ENCODE assay signal across 12 mouse cellular contexts in genomic region chr15:7574811-7575210, GRCm38 (mm10).
DNase-seq lines count a peak whose midpoint lies in the region; ATAC-seq and TF ChIP-seq lines count a peak whose summit lies in the region.
"Had no signal": no experiment of that assay in that cellular context is flagged by ENCODE, and none has a peak within 500 bp of the region (broad histone marks: within the 10 kb centered on the region; RNA-seq: fewer than 3 reads in every experiment).

No protein-coding gene starts in this region.

- no peak overlapping the region for H3K4me3 ChIP-seq in embryonic facial prominence, embryonic 14.5 days (ENCODE audit: low read depth, low read length)
- no peak overlapping the region for H3K4me3 ChIP-seq in embryonic facial prominence, embryonic 10.5 days
- H3K4me3 ChIP-seq in kidney, embryonic 15.5 days (replicated peaks) = no peak overlapping the region
- H3K4me3 ChIP-seq in lung, postnatal 0 days (ENCODE audit: low read depth, low read length) = no peak overlapping the region
- H3K4me3 ChIP-seq: hindbrain, embryonic 15.5 days had no signal

- ATAC-seq in embryonic facial prominence, embryonic 14.5 days (ENCODE audit: low read depth) = no peak
- ATAC-seq in kidney, embryonic 15.5 days (replicated peaks; ENCODE audit: low FRiP score) = no peak
- ATAC-seq in lung, postnatal 0 days = peak; percentile 37; the same call in 1 of the 2 replicates
- no peak for ATAC-seq in megakaryocyte, adult 5-6 weeks (ENCODE audit: poor library complexity, severe bottlenecking)
- ATAC-seq: midbrain, embryonic 16.5 days had no signal

- TF ChIP-seq CTCF in lung, postnatal 0 days (IDR thresholded peaks at IDR 0.05) = no peak

- no peaks in the 10 kb centered on the region; the same call in 1 of the 2 replicates for H3K27me3 ChIP-seq in embryonic facial prominence, embryonic 14.5 days (replicated peaks; ENCODE audit: control insufficient read depth, insufficient read depth, low read length)
- no peaks in the 10 kb centered on the region for H3K27me3 ChIP-seq in embryonic facial prominence, embryonic 10.5 days (replicated peaks; ENCODE audit: low read depth, poor library complexity, severe bottlenecking)
- H3K27me3 ChIP-seq in kidney, embryonic 15.5 days = no peaks in the 10 kb centered on the region
- H3K27me3 ChIP-seq in lung, postnatal 0 days (replicated peaks; ENCODE audit: insufficient read depth, low read length) = no peaks in the 10 kb centered on the region
- H3K27me3 ChIP-seq: hindbrain, embryonic 15.5 days had no signal

- no peak overlapping the region for H3K9ac ChIP-seq in embryonic facial prominence, embryonic 14.5 days (ENCODE audit: low read depth, low read length)
- H3K9ac ChIP-seq in kidney, embryonic 15.5 days = no peak overlapping the region
- H3K9ac ChIP-seq in lung, postnatal 0 days (replicated peaks; ENCODE audit: low read depth) = no peak overlapping the region
- H3K9ac ChIP-seq: hindbrain, embryonic 15.5 days; liver, embryonic 14.5 days had no signal

- no peaks in the 10 kb centered on the region for H3K9me3 ChIP-seq in embryonic facial prominence, embryonic 14.5 days (ENCODE audit: control insufficient read depth, low read length)
- H3K9me3 ChIP-seq in embryonic facial prominence, embryonic 10.5 days = no peaks in the 10 kb centered on the region
- no peaks in the 10 kb centered on the region for H3K9me3 ChIP-seq in kidney, embryonic 15.5 days (replicated peaks)
- no peaks in the 10 kb centered on the region for H3K9me3 ChIP-seq in lung, postnatal 0 days (ENCODE audit: low read length)
- H3K9me3 ChIP-seq: hindbrain, embryonic 15.5 days had no signal

- DNase-seq in embryonic facial prominence, embryonic 14.5 days (ENCODE audit: low spot score) = peak; percentile 63
- no peak for DNase-seq in embryonic facial prominence, embryonic 10.5 days (ENCODE audit: low spot score)
- peak; percentile 39 for DNase-seq in kidney, postnatal 10 days
- peak; percentile 64 for DNase-seq in Muller cell, postnatal 12 days (ENCODE audit: inconsistent ontology term)
- DNase-seq in lung, postnatal 0 days (ENCODE audit: low spot score) = peak; percentile 52
- no peak for DNase-seq in frontal cortex, postnatal 25 days (ENCODE audit: low spot score in 2 of 2)
- DNase-seq: gastrocnemius, postnatal 10 days had no signal

- peaks cover 4% of the 10 kb centered on the region; the same call in 1 of the 2 replicates for H3K4me1 ChIP-seq in embryonic facial prominence, embryonic 14.5 days (ENCODE audit: control insufficient read depth, insufficient read depth, low read length)
- H3K4me1 ChIP-seq in embryonic facial prominence, embryonic 10.5 days = peaks cover 7% of the 10 kb centered on the region; the same call in 1 of the 2 replicates
- H3K4me1 ChIP-seq in kidney, embryonic 15.5 days = peaks cover 6% of the 10 kb centered on the region; the same call in 1 of the 2 replicates
- no peaks in the 10 kb centered on the region for H3K4me1 ChIP-seq in lung, postnatal 0 days (ENCODE audit: insufficient read depth, low read depth, low read length)
- H3K4me1 ChIP-seq: hindbrain, embryonic 15.5 days had no signal

- H3K4me2 ChIP-seq in embryonic facial prominence, embryonic 14.5 days (ENCODE audit: low read depth, low read length) = no peak overlapping the region
- no peak overlapping the region for H3K4me2 ChIP-seq in kidney, embryonic 15.5 days
- no peak overlapping the region; the same call in 1 of the 2 replicates for H3K4me2 ChIP-seq in lung, postnatal 0 days (replicated peaks; ENCODE audit: low read depth, low read length)
- H3K4me2 ChIP-seq: hindbrain, embryonic 15.5 days had no signal

- 55% methylated on average over 2 of the region's 2 CpGs for WGBS in embryonic facial prominence, embryonic 14.5 days
- 84% methylated on average over 2 of the region's 2 CpGs for WGBS in embryonic facial prominence, embryonic 10.5 days
- 54% methylated on average over 2 of the region's 2 CpGs for WGBS in kidney, embryonic 15.5 days
- 35% methylated on average over 2 of the region's 2 CpGs for WGBS in lung, postnatal 0 days

- no peak overlapping the region for H3K27ac ChIP-seq in embryonic facial prominence, embryonic 14.5 days (replicated peaks; ENCODE audit: low read depth, low read length)
- H3K27ac ChIP-seq in embryonic facial prominence, embryonic 10.5 days (replicated peaks) = no peak overlapping the region
- no peak overlapping the region for H3K27ac ChIP-seq in kidney, embryonic 15.5 days
- H3K27ac ChIP-seq in lung, postnatal 0 days (ENCODE audit: low read length) = no peak overlapping the region
- H3K27ac ChIP-seq: hindbrain, embryonic 15.5 days; liver, embryonic 14.5 days had no signal

- H3K36me3 ChIP-seq in embryonic facial prominence, embryonic 14.5 days (ENCODE audit: control insufficient read depth, insufficient read depth, low read length) = no peaks in the 10 kb centered on the region
- H3K36me3 ChIP-seq in embryonic facial prominence, embryonic 10.5 days (replicated peaks) = no peaks in the 10 kb centered on the region
- H3K36me3 ChIP-seq in kidney, embryonic 15.5 days = no peaks in the 10 kb centered on the region
- H3K36me3 ChIP-seq in lung, postnatal 0 days (ENCODE audit: insufficient read depth, low read length) = no peaks in the 10 kb centered on the region
- H3K36me3 ChIP-seq: hindbrain, embryonic 15.5 days had no signal

- TF ChIP-seq EP300 in lung, postnatal 0 days (IDR thresholded peaks at IDR 0.05) = no peak

Comparison
In these comparisons a context has a peak if more than half of its experiments do, and no peak if none do; other contexts are left out.
1. DNase-seq: peak in embryonic facial prominence, embryonic 14.5 days (single experiment), kidney, postnatal 10 days (single experiment), Muller cell, postnatal 12 days (single experiment) and lung, postnatal 0 days (single experiment); none in embryonic facial prominence, embryonic 10.5 days (single experiment) and frontal cortex, postnatal 25 days (0 of 2).